41 mouse cellular contexts compared by ENCODE assay signal in the genomic region with DNA sequence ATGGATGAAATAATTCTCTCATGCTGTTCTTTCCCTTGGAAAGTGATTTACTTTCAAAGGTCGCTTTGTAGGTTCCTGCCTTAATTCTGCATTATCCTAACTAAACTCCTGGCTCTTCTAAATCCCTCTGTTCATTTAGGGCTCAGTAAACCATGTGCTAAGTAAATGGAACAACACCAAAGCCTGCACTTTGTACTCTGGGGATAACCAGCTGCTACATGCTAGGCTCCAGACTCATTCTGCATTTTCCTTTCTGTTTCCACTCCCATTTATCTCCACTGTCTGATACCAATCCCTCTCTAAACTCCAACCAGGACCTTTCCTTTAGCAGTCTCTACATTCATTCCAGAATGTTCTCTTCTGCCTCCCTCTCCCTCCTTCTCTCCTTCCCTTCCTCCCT. TPM values are rescaled to one million over a fixed set of nuclear protein-coding genes. Genes with fewer than 3 reads are reported as not detected.
"Had no signal": no experiment of that assay in that cellular context is flagged by ENCODE, and none has a peak within 500 bp of the region (broad histone marks: within the 10 kb centered on the region; RNA-seq: fewer than 3 reads in every experiment).

No protein-coding gene starts in this region.

- H3K36me3 ChIP-seq: heart, embryonic 13.5 days; heart, embryonic 15.5 days; kidney, embryonic 15.5 days; limb, embryonic 13.5 days; limb, embryonic 15.5 days had no signal

- H3K4me3 ChIP-seq: heart, adult 2 months; heart, embryonic 13.5 days; heart, embryonic 15.5 days; kidney, embryonic 15.5 days; limb, embryonic 13.5 days; limb, embryonic 15.5 days had no signal

- H3K9ac ChIP-seq: heart, embryonic 13.5 days; heart, embryonic 15.5 days; hindbrain, embryonic 14.5 days; kidney, embryonic 15.5 days; limb, embryonic 13.5 days; limb, embryonic 15.5 days; liver, embryonic 14.5 days had no signal

- H3K27ac ChIP-seq: heart, adult 2 months; heart, embryonic 13.5 days; heart, embryonic 15.5 days; hindbrain, embryonic 14.5 days; kidney, embryonic 15.5 days; kidney, postnatal 0 days; limb, embryonic 13.5 days; limb, embryonic 15.5 days; liver, embryonic 14.5 days had no signal

- H3K27me3 ChIP-seq: heart, embryonic 13.5 days; heart, embryonic 15.5 days; kidney, embryonic 15.5 days; limb, embryonic 13.5 days; limb, embryonic 15.5 days had no signal

- DNase-seq: gastrocnemius, postnatal 14 days; gastrocnemius, postnatal 36 days; heart, adult 2 months; heart, postnatal 14 days; heart, postnatal 36 days; kidney, adult 11 months; kidney, adult 2 months; kidney, adult 9 months; kidney, postnatal 14 days; kidney, postnatal 36 days; layer of hippocampus, adult 9-11 months; layer of hippocampus, postnatal 36 days had no signal

- H3K9me3 ChIP-seq: heart, embryonic 13.5 days; heart, embryonic 15.5 days; kidney, embryonic 15.5 days; limb, embryonic 13.5 days; limb, embryonic 15.5 days had no signal

- H3K4me2 ChIP-seq: heart, embryonic 11.5 days; heart, embryonic 13.5 days; heart, embryonic 15.5 days; hindbrain, embryonic 14.5 days; kidney, embryonic 15.5 days; limb, embryonic 13.5 days; limb, embryonic 15.5 days; liver, embryonic 11.5 days had no signal

- H3K4me1 ChIP-seq: kidney, embryonic 15.5 days; limb, embryonic 13.5 days; limb, embryonic 15.5 days had no signal

- ATAC-seq: intestine, embryonic 16.5 days had no signal

RNA-seq across cellular contexts. Expression of a gene that starts 46.7 kb away (rescaled TPM):
- total RNA-seq: gastrocnemius, adult 18-20 months; gastrocnemius, adult 8-10 months; gastrocnemius, postnatal 14 days; gastrocnemius, postnatal 36 days; heart, adult 2 months; heart, postnatal 14 days; heart, postnatal 36 days; hematopoietic stem cell, adult 5-6 weeks; hindbrain, postnatal 0 days; layer of hippocampus, adult 18-20 months; layer of hippocampus, postnatal 14 days; layer of hippocampus, postnatal 36 days; left cerebral cortex, adult 18-20 months; left cerebral cortex, adult 8-10 months; left cerebral cortex, postnatal 10 days; left cerebral cortex, postnatal 25 days; left cerebral cortex, postnatal 4 days had no signal
- polyA plus RNA-seq: gonadal fat pad, adult 2 months; heart, adult 2 months; heart, embryonic 11.5 days; heart, embryonic 13.5 days; heart, embryonic 15.5 days; heart, postnatal 0 days; hindbrain, embryonic 11.5 days; hindbrain, embryonic 14.5 days; hindbrain, postnatal 0 days; intestine, embryonic 14.5 days; intestine, embryonic 16.5 days; kidney, adult 2 months; kidney, embryonic 15.5 days; kidney, postnatal 0 days; large intestine, adult 2 months; limb, embryonic 11.5 days; limb, embryonic 13.5 days; limb, embryonic 15.5 days; liver, embryonic 11.5 days; liver, embryonic 14.5 days; liver, embryonic 16.5 days had no signal
